Mouse (Mus musculus) CH12.LX (cell line): ENCODE measurements around the gene Astn2. TPM values are rescaled to one million over a fixed set of nuclear protein-coding genes. Genes with fewer than 3 reads are reported as not detected.

Experiments
- DNase-seq: peaks from one replicate; pipeline ENCODE4 v3.0.0-alpha.2; 2013; ENCODE audit errors: extremely low read depth
- H3K27ac ChIP-seq: 2 replicates; pipeline ENCODE4 v1.5.1; 2012; ENCODE audit warnings: low read depth, mild to moderate bottlenecking, control low read depth, moderate library complexity; ENCODE audit not compliant: insufficient read depth
- H3K27me3 ChIP-seq: replicated peaks from 2 replicates; pipeline ENCODE3; 2012; ENCODE audit warnings: inconsistent platforms
- H3K36me3 ChIP-seq, 2 experiments: replicated peaks in 1 of 2; 2 replicates each; pipeline versions ENCODE3 to v1.6.1; 2012; ENCODE audit warnings: inconsistent platforms in 1 of 2, low read length in 1 of 2, mild to moderate bottlenecking in 1 of 2, mixed read lengths in 1 of 2, moderate library complexity in 1 of 2; ENCODE audit not compliant: control insufficient read depth in 1 of 2, insufficient read depth in 1 of 2
- H3K4me1 ChIP-seq, 2 experiments: 2 replicates each; pipeline ENCODE4 v1.6.1; 2012; ENCODE audit warnings: inconsistent platforms in 1 of 2, moderate library complexity in 1 of 2; ENCODE audit not compliant: insufficient read depth in 2 of 2, control insufficient read depth in 1 of 2
- H3K4me2 ChIP-seq: 2 replicates; pipeline ENCODE4 v1.6.1; 2012; ENCODE audit warnings: low read depth, mild to moderate bottlenecking, control low read depth; ENCODE audit not compliant: poor library complexity, insufficient read depth, severe bottlenecking
- H3K4me3 ChIP-seq, 3 experiments: fragments of 150-350 bp in 1 of 3; sonication (generic) in 1 of 3; replicated peaks in 1 of 3; 2 replicates each; pipeline versions ENCODE3 to v1.5.1; 2011 to 2012; ENCODE audit warnings: low read depth in 2 of 3, low read length in 2 of 3, mild to moderate bottlenecking in 2 of 3, moderate library complexity in 2 of 3, control low read depth in 1 of 3, improper control_type of control experiment in 1 of 3, inconsistent platforms in 1 of 3, mixed read lengths in 1 of 3; ENCODE audit not compliant: poor library complexity in 1 of 3
- H3K79me2 ChIP-seq: replicated peaks from 2 replicates; pipeline ENCODE4 v1.6.1; 2012; ENCODE audit warnings: mild to moderate bottlenecking, moderate library complexity; ENCODE audit not compliant: control insufficient read depth, poor library complexity, insufficient read depth, severe bottlenecking; ENCODE audit errors: extremely low read depth
- H3K9ac ChIP-seq: 2 replicates; pipeline ENCODE4 v1.6.1; 2012; ENCODE audit warnings: low read depth, mild to moderate bottlenecking, control low read depth, moderate library complexity; ENCODE audit not compliant: insufficient read depth
- H3K9me3 ChIP-seq: replicated peaks from 2 replicates; pipeline ENCODE3; 2012; ENCODE audit warnings: low read length, inconsistent platforms, mixed read lengths
- CHD1 ChIP-seq: IDR thresholded peaks from 2 replicates; pipeline ENCODE4 v1.6.1; 2012; ENCODE audit warnings: low read depth, low read length, improper control_type of control experiment, inconsistent platforms
- CTCF ChIP-seq, 2 experiments: IDR thresholded peaks in 1 of 2; conservative IDR thresholded peaks in 1 of 2; 2 replicates each; pipeline ENCODE4 v1.5.1; 2011 to 2012; ENCODE audit warnings: low read depth in 2 of 2, low read length in 2 of 2, improper control_type of control experiment in 1 of 2, inconsistent platforms in 1 of 2, mild to moderate bottlenecking in 1 of 2, moderate library complexity in 1 of 2
- ELF1 ChIP-seq: IDR thresholded peaks from 2 replicates; pipeline ENCODE4 v1.6.1; 2014; ENCODE audit warnings: low read depth, mild to moderate bottlenecking, inconsistent platforms, low read length, improper control_type of control experiment
- ETS1 ChIP-seq: conservative IDR thresholded peaks from 2 replicates; pipeline ENCODE4 v1.6.1; 2012; ENCODE audit warnings: low read depth, mild to moderate bottlenecking, inconsistent platforms, low read length, improper control_type of control experiment, moderate library complexity
- HCFC1 ChIP-seq: IDR thresholded peaks from 2 replicates; pipeline ENCODE4 v1.6.1; 2012; ENCODE audit warnings: low read depth, mild to moderate bottlenecking, inconsistent platforms, low read length, improper control_type of control experiment
- JUND ChIP-seq: conservative IDR thresholded peaks from 2 replicates; pipeline ENCODE4 v1.6.1; 2011; ENCODE audit warnings: low read depth, low read length, improper control_type of control experiment
- KAT2A ChIP-seq: IDR thresholded peaks from 2 replicates; pipeline ENCODE4 v1.6.1; 2012; ENCODE audit warnings: low read length, improper control_type of control experiment, inconsistent platforms; ENCODE audit not compliant: insufficient replicate concordance
- MAFK ChIP-seq: IDR thresholded peaks from 2 replicates; pipeline ENCODE4 v1.6.1; 2011; ENCODE audit warnings: low read length, improper control_type of control experiment; ENCODE audit not compliant: insufficient replicate concordance
- MAX ChIP-seq: IDR thresholded peaks from 2 replicates; pipeline ENCODE4 v1.6.1; 2011; ENCODE audit warnings: low read length, improper control_type of control experiment
- MEF2A ChIP-seq: IDR thresholded peaks from 2 replicates; pipeline ENCODE4 v1.6.1; 2014; ENCODE audit warnings: low read depth, mild to moderate bottlenecking, inconsistent platforms, low read length, improper control_type of control experiment, borderline replicate concordance
- MXI1 ChIP-seq: IDR thresholded peaks from 2 replicates; pipeline ENCODE4 v1.6.1; 2011; ENCODE audit warnings: mild to moderate bottlenecking, low read depth, low read length, improper control_type of control experiment
- NELFE ChIP-seq: IDR thresholded peaks from 2 replicates; pipeline ENCODE4 v1.6.1; 2011; ENCODE audit warnings: low read depth, low read length, improper control_type of control experiment
- NRF1 ChIP-seq: IDR thresholded peaks from 2 replicates; pipeline ENCODE4 v1.6.1; 2014; ENCODE audit warnings: low read depth, mild to moderate bottlenecking, inconsistent platforms, low read length, improper control_type of control experiment, moderate library complexity
- PAX5 ChIP-seq: IDR thresholded peaks from 2 replicates; pipeline ENCODE4 v1.6.1; 2012; ENCODE audit warnings: low read length, inconsistent platforms, mixed read lengths
- POLR2AphosphoS2 ChIP-seq: IDR thresholded peaks from 2 replicates; pipeline ENCODE4 v1.6.1; 2011; ENCODE audit warnings: low read depth, low read length, improper control_type of control experiment
- RAD21 ChIP-seq: IDR thresholded peaks from 2 replicates; pipeline ENCODE4 v1.6.1; 2011; ENCODE audit warnings: low read depth, mild to moderate bottlenecking, low read length, improper control_type of control experiment, moderate library complexity
- RCOR1 ChIP-seq: conservative IDR thresholded peaks from 2 replicates; pipeline ENCODE4 v1.6.1; 2012; ENCODE audit warnings: low read depth, mild to moderate bottlenecking, inconsistent platforms, low read length, improper control_type of control experiment
- SMC3 ChIP-seq: IDR thresholded peaks from 2 replicates; pipeline ENCODE4 v1.6.1; 2011; ENCODE audit warnings: low read depth, low read length, improper control_type of control experiment
- TBP ChIP-seq: conservative IDR thresholded peaks from 2 replicates; pipeline ENCODE4 v1.6.1; 2011; ENCODE audit warnings: low read depth, low read length, improper control_type of control experiment
- TCF12 ChIP-seq: IDR thresholded peaks from 2 replicates; pipeline ENCODE4 v1.6.1; 2014; ENCODE audit warnings: low read depth, mild to moderate bottlenecking, inconsistent platforms, low read length, improper control_type of control experiment
- ZC3H11A ChIP-seq: IDR thresholded peaks from 2 replicates; pipeline ENCODE4 v1.6.1; 2012; ENCODE audit warnings: low read depth, mild to moderate bottlenecking, inconsistent platforms, low read length, improper control_type of control experiment
- ZMIZ1 ChIP-seq: IDR thresholded peaks from 2 replicates; pipeline ENCODE4 v1.6.1; 2012; ENCODE audit warnings: low read depth, mild to moderate bottlenecking, inconsistent platforms, low read length, improper control_type of control experiment
- dilution Hi-C: fragments of 300-500 bp; cut with MboI; formaldehyde crosslinking; loops from 2 replicates; pipeline ENCODE4 v1.14.3; 2020; ENCODE audit warnings: low sequenced_read_pairs; ENCODE audit not compliant: extremely low pct_unique_long_range_greater_than_20kb, extremely low pct_ligation_motif_present
- in situ Hi-C: fragments of 300-500 bp; cut with MboI; formaldehyde crosslinking; loops from 3 replicates; pipeline ENCODE4 v1.14.3; 2019; ENCODE audit warnings: low sequenced_read_pairs, low pct_ligation_motif_present, low pct_unique_long_range_greater_than_20kb, mixed read lengths
- polyA plus RNA-seq: library from polyadenylated mRNA; unstranded; fragments of >175 nt; gene quantifications from 2 replicates; pipeline ENCODE4 v1.2.1, GENCODE M21; 2012; ENCODE audit warnings: low read depth; ENCODE audit not compliant: insufficient read length
- total RNA-seq, 2 experiments: library from RNA; depleted of rRNA; stranded (reverse); fragments of 300-350 nt in 1 of 2; fragments of >200 nt in 1 of 2; gene quantifications; 2 replicates each; pipeline ENCODE4 v1.2.3; 2012 to 2014

Astn2 gene
- total and polyA plus RNA-seq, 3 experiments, result not detected

GRCm38 (mm10) chr4:65449171-65449570, 955.2 kb downstream of the Astn2 start:
- Histone ChIP-seq H3K4me1 (no peaks in the 10 kb centered on the region), H3K27me3 (no peaks in the 10 kb centered on the region), H3K36me3 (no peaks in the 10 kb centered on the region), H3K27ac (no peak overlapping the region), H3K79me2 (no peaks in the 10 kb centered on the region), H3K4me2 (no peak overlapping the region), H3K4me3 (no peak overlapping the region), H3K9ac (no peak overlapping the region), H3K9me3 (peaks cover 6% of the 10 kb centered on the region)
- no peak for TF ChIP-seq TCF12
- TF ChIP-seq TBP, result no peak
- TF ChIP-seq ZC3H11A, result no peak
- no peak for TF ChIP-seq NRF1
- no peak for TF ChIP-seq ETS1
- TF ChIP-seq RAD21, result no peak
- TF ChIP-seq MXI1, result no peak
- dilution Hi-C loops, result no loop called here
- in situ Hi-C loops, result no loop called here
- DNase-seq, result no peak

- no peaks in the 10 kb centered on the region for H3K79me2 ChIP-seq
- no peak overlapping the region for H3K4me2 ChIP-seq
- H3K27ac ChIP-seq, result no peak overlapping the region
- no peak overlapping the region for H3K9ac ChIP-seq
- H3K4me1 ChIP-seq, result no peaks in the 10 kb centered on the region
- TF ChIP-seq NRF1, result no peak
- no peak for TF ChIP-seq ZMIZ1
- TF ChIP-seq NELFE, result no peak
- TF ChIP-seq TCF12, result no peak
- no peak for TF ChIP-seq CTCF (conservative IDR thresholded peaks at IDR 0.05 in 1 of 2, IDR thresholded peaks at IDR 0.05 in 1 of 2; ENCODE audit: low read depth in 2 of 2, low read length in 2 of 2)
- TF ChIP-seq JUND, result no peak
- no peak for TF ChIP-seq MEF2A
- no peak for TF ChIP-seq RCOR1
- TF ChIP-seq POLR2AphosphoS2, result no peak
- TF ChIP-seq ELF1, result no peak
- TF ChIP-seq SMC3, result no peak
- TF ChIP-seq RAD21, result no peak
- no peak for TF ChIP-seq MAX
- no peak for TF ChIP-seq TBP
- no peak for TF ChIP-seq PAX5
- TF ChIP-seq HCFC1, result no peak
- TF ChIP-seq CHD1, result no peak
- no peak for TF ChIP-seq ETS1
- TF ChIP-seq MAFK, result no peak
- no peak for TF ChIP-seq KAT2A
- TF ChIP-seq, all 38 proteins: peak for 0
- Histone ChIP-seq H3K36me3 (no peaks in the 10 kb centered on the region), H3K27me3 (no peaks in the 10 kb centered on the region), H3K4me3 (no peak overlapping the region), H3K9me3 (peaks cover 11% of the 10 kb centered on the region)
- dilution Hi-C loops (no loop called here), in situ Hi-C loops (no loop called here)
- no peak for DNase-seq
These were observed 962.7 kb downstream of the Astn2 start for GRCm38 (mm10) chr4:65441746-65442145.
